Mouse (Mus musculus) adrenal gland, postnatal 36 days (tissue): ENCODE results near the gene Msln. TPM values are rescaled to one million over a fixed set of nuclear protein-coding genes. Genes with fewer than 3 reads are reported as not detected.

ENCODE experiments used
- DNase-seq, 2 experiments: peaks; one replicate each; pipeline ENCODE4 v3.0.0; 2021; ENCODE audit warnings: mixed read lengths in 1 of 2
- long read RNA-seq, 2 experiments: library from polyadenylated mRNA; stranded (forward); transcript quantifications; one replicate each; pipeline ENCODE4 v2.0.0; 2021; ENCODE audit warnings: borderline sequencing depth in 2 of 2
- total RNA-seq, 2 experiments: library from RNA; stranded (reverse); gene quantifications; 2 replicates each; pipeline ENCODE4 v1.2.3; 2021

The Msln gene
- 1 to 10 TPM; 5.5 to 8.2 TPM for total RNA-seq
- long read RNA-seq, experiment 1, transcript Msln-208 (16 exons, 2,165 nt), result major isoform, 6 of 12 reads
- long read RNA-seq, experiment 1, partial matches to known transcripts, result 3 of 12 reads
- long read RNA-seq, experiment 1, other reads (novel, unspliced or antisense), result 0 of 12 reads
- long read RNA-seq, experiment 2, partial matches to known transcripts, result 1 of 4 reads
- long read RNA-seq, experiment 2, other reads (novel, unspliced or antisense), result 1 of 4 reads

DNA sequence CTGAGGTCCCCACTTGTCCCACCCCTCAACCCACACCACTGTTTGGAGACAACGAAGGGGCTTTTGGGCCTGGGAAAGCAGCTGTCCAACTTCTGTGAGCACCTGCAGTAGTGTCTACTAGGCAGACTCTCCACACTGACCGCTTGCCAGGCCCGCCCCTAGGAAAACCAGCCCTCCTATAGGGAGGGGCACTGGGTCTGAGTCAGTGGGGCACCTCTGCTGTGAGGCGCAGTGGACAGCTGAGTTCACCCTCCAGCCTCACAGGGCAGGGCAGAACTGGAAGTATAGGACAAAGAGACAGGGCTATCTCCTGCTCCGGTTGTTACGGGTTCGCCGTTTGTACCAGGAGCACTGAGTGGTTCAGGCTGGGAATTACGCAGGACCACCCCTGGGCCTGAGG, at the start of gene Msln:
Gene Msln (minus strand): TSS at position 138 of the 400 bp plus-strand sequence.
- DNase-seq, result no peak

DNA sequence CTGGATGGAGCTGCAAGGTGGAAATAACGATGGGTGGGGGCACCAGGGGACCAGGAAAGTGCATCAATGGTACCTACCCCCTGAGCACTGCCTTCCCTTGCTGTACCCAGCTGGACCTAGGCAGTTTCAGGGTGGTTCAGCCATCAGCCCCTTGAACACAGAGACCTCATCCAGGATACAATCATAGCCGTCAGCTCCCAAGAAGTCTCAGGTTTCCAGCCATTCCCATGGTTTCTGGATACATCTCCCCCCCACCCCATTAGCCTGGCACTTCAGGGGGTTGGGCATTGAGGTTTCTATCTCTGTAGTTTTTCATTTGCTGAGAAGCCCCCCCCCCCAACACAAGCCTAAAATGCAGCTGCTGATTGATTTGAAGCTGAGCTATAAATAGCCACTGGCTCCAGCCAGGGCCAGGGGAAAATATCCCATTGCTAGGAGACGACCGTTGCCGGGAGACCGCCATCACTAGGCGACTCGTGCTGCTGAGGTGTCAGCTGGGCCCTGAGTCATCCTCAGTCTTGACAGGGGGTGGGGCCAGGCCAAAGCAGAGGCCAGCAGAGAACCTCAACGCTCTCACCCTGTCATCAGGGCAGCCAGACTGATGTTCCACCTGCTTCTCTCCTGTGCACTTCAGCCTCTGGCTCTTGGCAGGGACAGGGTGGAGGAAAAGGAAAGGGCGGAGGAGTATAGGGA, 48.8 kb upstream of the Msln start:
- peak; percentile 91 for DNase-seq

DNA sequence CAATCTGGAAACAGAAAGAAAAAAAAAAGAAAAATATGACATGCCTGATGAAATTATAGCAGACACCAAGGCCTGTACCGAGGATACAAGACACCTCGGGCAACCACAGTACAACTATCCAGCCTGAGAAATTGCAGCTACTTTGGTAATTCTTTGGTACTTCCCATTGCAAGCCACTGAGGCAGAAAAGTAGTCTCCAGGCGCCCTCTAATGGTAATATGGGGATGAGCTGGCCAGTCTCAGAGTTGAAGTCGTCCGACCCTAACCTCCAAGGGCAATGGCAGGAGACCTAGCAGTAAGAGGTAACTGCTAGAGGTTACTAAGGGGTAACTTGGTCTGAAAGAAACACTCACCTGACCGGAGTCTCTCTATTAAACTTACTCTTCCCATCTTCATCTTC, 46.9 kb upstream of the Msln start:
- peak; percentile 64 to 71 for DNase-seq

DNA sequence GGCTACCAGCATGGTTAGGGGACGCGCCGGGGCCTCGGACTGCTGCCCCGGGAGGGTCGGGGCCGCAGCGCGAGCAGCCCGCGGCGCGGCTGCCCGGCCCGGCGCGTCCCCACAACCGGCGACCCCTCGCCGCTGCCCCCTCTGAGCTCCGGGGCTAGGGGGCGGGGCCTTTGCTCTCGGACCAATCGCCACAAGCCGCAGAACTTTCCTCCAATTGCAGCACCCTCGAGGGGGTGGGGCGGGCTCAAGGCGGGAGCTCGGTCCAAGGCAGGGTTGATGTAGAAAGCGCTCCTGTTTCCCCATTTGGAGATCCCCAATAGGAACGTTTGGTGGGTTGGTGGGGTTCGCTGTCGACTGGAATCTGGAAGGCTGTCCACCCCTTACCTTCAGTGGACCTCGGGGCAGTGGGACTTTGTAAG, 42.8 kb upstream of the Msln start, which contains the start of gene Metrn:
Gene Metrn (minus strand): TSS at position 186 of the 419 bp plus-strand sequence.
- DNase-seq, result peak; percentile 93 to 97

DNA sequence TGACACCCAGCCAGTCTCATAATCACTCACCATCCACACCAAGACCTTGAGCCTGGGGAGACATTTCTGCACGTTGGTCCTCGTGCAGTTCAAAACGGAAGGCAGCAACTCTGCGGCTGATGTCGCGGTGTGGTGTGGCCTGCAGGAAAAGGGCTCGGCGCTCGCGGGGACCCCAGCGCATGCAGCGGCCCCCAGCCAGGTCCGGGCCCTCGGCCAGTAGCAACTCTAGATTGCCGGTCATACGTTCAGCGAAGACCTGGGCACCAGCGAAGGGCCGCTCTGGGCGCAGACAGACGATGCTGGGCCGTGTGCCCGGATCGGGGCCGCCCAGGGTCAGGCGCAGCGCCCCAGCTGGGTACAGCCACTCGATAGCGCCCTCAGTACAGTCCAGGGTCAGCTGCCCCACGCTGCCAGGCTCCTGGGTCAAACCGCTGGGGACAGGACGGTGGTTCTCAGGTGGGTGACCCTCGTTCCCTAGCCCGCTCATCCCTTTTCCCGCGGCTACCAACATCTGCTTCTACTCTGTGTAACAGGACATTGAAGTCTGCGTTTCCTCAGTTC, 42.1 kb upstream of the Msln start:
- DNase-seq, result peak; percentile 71 to 75

DNA sequence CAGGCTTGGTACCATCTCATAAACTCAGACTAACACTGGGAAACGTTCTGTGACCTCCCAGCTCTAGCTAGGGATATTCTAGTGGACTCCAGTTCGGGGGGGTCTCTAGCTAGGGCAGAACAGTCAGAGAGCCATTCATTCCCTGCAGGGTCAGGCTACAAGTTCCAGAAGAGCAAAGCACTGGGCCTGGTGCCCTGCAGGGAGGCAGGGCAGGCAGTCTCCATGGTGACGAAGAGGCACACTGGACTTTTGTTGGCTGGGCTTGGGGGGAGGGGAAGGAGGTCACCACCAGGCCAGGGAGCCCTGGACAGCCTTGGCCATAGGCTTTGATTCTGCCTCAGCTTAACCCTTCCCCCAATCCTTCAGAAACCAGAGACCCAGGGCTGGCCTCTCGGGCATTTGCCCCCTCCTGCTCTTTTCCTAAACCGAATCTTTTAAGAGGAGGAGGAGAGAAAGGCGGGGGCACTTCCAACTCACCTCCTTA, 41.5 kb upstream of the Msln start, which contains the start of gene AC134908.4:
Gene AC134908.4 (minus strand): TSS at position 51 of the 484 bp plus-strand sequence.
- DNase-seq, result peak; percentile 46 to 61

DNA sequence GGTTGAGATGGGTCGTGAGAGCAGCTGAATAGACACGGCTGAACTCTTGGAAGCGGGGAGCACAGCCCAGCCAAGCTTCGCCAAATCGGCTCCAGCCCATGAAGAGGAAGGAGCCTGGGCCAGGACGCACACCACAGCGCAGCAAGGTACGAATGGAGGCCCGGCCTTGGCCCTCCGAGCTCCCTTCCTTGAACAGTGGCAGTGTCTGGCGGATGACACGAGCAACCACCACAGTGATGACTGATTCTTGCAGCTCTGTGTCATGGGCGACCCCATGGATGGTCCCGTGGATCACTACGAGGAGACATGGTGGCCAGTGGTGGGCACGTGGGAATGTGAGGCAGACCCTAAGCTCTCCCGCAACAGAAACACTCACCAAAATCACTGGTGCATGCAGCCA, 40.8 kb upstream of the Msln start:
- no peak for DNase-seq

DNA sequence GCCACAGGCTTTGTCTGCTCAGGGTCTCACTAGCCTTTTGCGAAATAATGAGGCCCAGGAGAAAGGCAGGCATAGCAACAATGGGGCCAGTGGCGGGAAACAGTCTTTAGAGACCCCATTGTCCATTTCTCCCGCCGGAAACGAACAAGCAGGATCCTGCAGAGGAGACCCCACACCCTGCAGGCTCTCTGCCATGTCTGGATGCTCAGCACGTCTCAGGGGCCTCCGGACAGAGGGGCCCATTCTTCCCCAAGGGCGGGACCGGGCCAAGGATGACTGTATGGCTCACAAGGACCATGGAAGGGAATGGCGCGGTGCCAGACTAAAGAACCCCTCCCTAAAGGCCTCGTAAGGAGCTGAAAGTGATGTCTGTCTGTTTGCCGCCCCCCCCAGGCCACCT, 40.0 kb upstream of the Msln start:
- no peak for DNase-seq

DNA sequence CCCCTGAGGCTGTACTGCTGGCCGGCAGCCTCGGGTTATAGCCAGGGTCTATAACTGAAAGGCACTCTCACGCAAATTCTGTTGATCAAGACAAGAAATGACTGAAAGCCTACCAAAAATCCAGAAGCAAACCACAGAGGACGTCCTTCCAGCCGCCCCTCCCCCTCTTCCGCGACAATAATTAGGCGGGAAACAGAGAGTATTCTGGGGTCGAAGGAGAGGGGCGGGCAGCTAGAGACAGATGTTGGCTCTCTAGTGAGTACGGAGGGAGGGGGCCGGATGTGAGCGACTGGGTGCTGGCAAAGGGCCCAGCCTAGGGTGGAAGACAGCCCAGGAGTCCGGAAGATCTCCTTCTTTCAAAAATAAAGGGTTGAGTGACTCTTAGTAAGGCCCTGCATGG, 38.4 kb upstream of the Msln start, which contains the start of gene Fam173a:
Gene Fam173a (minus strand): TSS at position 287 of the 400 bp plus-strand sequence.
- peak; percentile 80 to 88 for DNase-seq

DNA sequence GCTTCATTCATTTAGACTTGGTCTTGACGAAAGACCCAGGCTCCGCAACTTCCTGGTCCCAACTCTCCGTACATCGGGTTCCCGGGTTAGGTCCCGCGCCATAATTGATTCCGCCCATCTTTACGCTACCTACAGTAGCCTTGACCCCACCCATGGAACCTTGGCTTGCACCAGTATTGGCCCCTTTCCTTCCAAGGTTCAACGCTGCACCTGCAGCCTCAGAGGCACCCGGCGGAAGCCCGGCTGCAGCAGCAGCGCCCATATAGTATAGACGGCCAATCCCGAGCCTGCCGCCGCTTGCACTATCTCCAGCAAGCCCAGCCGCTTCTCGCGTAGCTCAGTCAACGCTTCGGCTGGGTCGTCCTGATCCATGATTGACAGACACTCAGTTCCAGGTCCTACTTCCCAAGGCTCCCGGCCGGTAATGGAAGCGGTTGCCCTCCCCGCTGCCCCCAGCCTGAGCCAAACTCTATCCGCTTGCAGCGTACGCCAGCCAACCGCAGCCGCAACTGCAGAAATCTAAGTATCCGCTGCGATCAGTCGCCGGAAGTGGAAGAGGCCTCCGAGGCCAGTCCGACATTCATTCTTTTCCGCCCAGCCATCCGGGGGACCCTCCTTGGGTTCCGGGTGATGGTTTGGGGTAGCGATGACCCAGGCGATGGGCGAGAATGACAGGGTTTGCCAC, 37.8 kb upstream of the Msln start:
- peak; percentile 89 for DNase-seq

DNA sequence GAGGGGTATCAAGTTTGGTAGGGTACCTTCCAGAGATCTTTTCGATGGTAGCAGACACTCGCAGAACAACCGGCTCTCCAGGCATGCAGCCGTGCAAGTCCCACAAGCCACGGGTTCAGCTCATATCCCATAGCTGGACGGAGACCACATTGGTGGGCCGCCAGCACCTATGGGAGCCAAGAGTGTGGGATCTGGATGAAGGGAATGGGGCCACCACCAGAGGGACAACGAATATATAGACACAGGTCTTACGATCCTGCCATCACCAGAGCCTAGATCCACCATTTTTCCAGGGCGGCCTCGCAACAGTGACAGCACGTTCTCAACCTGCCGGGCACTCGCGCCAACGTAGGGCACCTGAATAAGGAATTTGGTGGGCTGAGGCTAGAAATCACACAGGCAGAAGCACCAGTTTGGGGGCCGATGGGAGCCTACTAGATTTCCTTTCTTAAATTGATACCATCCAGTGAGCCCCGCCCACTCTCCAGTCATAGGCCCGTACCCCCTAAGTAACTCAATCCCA, 37.2 kb upstream of the Msln start:
- DNase-seq, result no peak

DNA sequence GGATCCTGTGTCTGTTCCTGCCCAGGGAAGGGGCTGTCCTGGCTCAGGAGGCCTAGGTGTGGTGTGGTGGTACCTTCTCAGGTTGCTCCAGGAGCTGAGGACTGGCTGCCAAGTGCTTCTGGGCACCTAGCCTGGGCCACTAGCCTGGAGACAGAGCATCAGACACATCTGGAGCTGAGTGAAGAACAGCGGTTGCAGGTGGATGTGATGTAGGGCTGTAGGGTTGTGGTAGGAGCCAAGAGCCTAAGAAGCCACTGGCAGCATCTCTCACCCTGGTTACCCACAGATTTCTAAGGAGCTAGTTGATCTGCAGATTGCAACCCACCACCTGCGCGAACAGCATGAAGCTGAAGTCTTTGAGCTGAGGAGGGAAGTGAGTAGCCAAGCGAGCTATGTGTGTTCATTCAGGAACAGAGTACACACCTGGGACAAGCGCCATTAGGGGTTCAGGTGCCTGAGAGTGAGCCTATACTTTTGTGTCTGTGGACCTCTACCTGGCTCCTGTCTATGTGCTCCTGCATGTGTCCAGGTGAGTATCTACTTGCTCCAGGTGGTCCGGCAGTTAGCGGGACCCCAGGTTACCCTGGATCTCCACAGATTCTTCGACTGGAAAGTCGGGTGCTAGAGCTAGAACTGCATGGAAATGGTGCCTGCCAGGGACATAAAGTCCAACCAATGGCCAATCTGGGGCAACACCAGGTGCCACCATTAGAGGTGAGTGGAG, 32.8 kb upstream of the Msln start:
- no peak for DNase-seq

DNA sequence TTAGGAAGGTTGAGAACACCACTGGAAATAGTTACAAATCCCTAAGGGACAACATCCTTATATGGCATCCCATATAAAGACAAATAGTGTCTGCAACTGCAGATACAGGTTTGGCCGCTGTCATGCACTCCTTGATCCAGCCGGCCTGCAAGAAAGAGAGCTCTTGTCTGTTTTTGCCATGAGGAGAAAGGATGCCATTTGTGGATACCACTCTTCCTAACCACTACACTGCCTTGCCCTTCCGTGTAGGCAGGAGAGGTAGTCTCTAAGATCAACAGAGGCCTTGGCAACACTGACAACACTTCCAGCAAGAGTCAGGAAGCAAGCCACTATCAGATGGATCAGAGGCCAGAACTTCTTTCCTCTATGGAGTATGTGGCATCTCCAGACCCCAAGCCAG, 32.1 kb upstream of the Msln start, which contains the start of gene Ccdc78:
Gene Ccdc78 (plus strand): TSS at position 301 of the 400 bp plus-strand sequence.
- no peak for DNase-seq

DNA sequence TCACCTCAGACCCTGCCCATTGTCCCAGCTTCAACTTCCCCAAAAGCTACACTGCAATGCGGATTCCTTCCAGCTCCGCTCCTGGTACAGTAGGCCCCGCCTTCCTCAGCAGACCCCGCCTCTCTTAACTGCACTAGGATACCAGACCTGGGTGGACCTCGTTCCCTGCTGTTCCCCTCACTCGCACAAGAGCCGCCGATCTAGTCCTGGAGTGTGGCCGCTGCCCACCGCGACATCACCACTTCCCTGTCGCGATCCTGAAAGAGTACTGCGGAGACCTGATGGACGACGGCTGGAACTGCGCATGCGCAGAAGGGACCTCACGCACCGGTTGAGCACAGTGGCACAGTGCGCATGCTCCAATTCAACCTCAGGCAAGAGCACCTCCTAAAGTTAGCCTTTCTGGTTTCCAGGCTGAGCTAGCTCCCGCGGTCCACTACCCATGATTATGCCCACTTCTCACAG, 31.1 kb upstream of the Msln start, which contains the start of gene Haghl:
Gene Haghl (minus strand): TSS at position 393 of the 465 bp plus-strand sequence.
- peak; percentile 95 for DNase-seq

DNA sequence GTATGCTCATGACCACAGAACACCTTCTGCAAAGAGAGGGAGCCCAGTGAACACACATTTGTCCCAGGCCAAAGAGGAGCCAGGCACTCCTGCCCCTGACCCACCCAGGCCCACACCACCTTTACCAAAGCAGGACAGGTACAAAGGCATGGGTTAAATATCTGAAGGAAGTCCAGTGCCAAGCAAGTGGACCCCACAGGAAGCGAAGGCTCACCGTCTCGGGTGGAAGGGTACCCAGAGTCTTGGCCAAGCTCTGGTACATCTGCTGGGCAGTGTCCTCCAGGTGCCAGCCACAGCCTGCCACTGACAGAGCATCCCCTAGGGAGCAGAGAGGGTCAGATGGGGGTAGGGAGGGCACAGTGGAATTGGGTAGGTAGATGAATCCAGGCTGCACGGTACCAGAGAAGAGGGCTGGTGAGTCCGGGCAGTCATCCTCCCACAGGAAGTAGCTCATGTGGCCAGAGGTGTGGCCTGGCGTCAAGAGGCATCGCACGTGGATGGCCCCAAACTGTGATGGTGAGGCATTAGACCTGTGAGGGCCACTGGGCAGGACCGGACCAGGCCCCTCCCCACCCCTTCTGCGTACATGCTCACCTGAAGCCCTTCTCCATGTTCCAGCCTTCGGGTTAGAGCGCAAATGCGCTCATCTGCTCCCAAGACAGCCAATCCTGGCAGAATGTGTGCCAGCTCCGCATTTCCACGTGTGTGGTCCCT, 29.8 kb upstream of the Msln start:
- no peak for DNase-seq

DNA sequence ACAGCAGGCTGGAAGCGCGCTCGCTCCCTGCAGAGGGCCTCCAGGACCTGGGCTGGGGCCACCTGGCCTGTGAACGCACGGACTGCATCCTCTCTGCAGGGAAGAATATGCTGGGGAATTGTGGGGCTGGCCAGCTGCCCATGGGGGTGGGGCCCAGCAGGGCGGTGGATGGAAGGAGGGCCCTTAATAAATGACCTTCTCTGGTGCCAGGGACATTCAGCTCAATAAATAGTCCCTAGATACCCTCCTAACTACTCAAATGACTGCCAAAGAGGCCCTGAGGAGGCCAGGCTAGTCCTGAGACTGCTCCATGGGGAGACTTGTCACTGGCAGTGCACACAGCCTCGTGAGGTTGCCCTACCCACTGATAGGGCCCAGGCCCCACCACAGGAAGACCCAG, 28.9 kb upstream of the Msln start:
- peak; percentile 76 to 83 for DNase-seq

DNA sequence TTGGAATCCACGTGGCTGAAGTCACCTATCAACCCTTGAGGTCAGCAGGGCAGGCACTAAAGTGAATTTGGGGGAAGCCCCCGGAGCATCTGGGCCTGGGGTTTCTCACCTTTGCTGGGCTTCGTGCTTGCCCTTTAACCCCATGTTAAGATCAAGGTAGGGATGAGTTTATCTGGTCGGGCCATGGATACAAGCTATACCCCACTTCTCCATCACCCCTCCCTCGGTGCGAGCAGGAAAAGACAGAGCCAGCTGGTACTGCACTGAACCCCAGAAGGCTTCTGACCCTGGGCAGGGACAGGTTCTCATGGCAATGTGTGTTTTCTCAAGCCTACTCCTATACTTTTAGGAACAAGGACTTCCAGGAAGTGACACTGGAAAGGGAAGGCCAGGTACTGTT, 27.2 kb upstream of the Msln start:
- no peak for DNase-seq

DNA sequence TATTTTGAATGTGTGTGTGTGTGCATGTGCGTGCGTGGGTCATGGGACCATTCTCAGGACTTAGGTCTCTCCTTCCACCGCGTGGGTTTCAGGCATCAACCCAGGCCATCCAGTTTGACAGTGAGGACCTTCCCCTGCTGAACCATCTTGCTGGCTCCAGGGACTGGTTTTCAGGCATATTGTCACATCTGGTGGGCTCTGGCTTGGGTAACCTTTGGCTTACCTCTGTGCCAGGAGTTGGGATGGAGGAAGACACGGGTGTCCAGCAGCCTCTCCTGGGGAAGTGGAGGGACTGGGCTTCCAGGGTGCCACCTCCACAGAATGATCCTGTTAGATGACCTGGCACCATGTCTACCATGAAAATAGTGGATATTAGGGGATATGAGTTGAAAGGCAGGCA, 23.8 kb upstream of the Msln start:
- DNase-seq, result no peak

DNA sequence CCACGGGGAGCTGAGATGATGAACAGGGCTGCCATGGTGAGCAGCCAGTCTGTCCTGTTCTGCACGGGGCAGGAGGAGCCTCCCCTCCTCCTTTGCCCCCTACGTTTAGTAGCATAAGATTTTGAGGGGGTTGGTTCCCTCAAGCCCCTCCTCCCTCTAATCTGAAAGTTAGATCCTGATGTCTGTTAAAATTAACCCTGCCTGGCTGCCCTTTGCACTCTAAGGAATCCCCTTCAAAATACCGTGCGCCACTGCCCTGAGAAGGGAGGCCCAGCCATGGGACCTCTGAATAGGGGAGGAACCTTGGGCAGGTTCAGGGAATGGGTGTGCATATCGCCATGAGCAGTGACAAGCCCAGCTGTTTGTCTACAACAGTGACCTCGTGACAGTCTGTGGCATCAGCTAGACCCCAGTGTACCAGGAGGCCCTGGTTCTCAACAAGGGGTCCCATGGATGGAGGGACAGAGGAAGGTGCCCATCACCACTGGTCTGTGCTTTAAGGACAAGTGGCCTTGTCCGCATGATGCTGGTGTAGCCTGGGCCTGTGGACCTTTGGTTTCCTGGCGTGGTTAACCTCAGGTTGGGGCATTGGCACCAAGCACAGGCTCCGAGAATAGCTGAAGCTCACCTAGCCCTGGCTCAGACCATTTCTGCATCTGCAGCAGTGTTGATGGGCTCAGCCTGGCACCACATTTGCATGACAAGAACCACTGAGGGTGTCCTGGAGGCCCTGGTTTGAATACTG, 21.3 kb upstream of the Msln start:
- no peak for DNase-seq
